Mouse (Mus musculus) bone marrow macrophage, adult 2 months (primary cell): Measurements from ENCODE around the gene Ptgis.

ENCODE experiments used
- CTCF ChIP-seq: IDR thresholded peaks from 2 replicates; pipeline ENCODE4 v1.5.1; 2012; ENCODE audit warnings: low read depth, mild to moderate bottlenecking, low read length, moderate library complexity
- POLR2A ChIP-seq: IDR thresholded peaks from 2 replicates; pipeline ENCODE4 v1.6.1; 2012; ENCODE audit warnings: mild to moderate bottlenecking, low read depth, low read length, borderline replicate concordance

- TF ChIP-seq CTCF: no peak
- no peak for TF ChIP-seq POLR2A
These were observed 51.8 kb downstream of the Ptgis start for GRCm38 (mm10) chr2:167188315-167189207.
